Mouse (Mus musculus) cerebellum, postnatal 4 days (tissue): ENCODE data around the gene Exosc6.
"Not testable (repeated sequence)": the region's sequence is repeated elsewhere in the genome, so short reads cannot be mapped to it uniquely, and the experiment has no call there.

Experiments used
- DNase-seq, 2 experiments: peaks; one replicate each; pipeline ENCODE4 v3.0.0; 2022; ENCODE audit warnings: low spot score in 2 of 2, mixed read lengths in 1 of 2

Gene Exosc6

DNA sequence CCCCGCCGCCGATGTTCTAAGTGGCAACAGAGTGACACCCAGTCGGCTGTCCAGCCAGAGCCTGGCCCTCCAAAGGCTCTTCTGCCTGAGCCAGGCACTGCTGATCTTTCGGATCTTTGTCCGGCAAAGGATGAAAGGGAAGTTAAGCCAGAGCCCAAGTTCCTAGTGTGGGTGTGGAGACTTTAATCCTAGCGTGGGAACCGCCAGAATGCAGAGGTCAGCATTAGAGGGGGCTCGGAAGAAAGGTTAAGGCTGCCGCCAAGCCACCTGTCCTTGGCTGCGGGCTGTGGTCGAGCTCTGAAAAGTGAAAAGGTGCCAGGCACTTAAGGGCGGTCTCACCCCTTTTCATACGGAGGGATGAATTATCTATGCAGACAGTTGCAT is 5.5 kb downstream of the Exosc6 start:
- DNase-seq: peak in 1 of 2 experiments; percentile 11

DNA sequence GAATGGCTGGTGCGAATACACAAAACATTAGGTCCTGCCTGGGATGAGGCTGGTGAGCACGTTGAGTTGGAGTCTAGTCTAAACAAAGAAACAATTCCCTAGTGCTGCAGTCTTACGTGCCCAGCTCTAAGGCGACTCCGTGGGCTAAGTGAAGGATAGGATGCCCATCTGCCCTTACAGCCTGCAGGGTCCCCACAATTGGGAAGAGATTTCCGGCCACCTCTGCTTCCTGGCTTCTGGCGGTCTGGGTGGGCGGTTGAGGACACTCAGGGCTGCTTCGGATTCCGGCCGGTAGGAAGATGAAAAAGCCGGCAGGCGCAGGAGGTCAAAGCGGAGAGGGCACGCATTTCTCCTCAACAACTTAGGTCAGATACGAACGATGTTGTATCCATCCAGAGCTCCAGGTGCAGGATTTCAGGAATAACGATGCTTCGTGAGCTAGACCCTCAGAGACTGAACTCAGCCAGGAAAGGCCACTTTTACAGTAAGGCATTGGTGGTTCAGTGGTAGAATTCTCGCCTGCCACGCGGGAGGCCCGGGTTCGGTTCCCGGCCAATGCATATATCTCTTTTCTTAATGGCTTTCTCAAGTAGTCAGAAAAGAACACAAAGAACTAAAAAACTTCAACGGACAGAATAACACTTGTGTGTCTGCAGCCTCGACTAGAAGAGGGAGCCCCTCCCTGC is 6.1 kb downstream of the Exosc6 start:
- peak; percentile 88 to 95 for DNase-seq

DNA sequence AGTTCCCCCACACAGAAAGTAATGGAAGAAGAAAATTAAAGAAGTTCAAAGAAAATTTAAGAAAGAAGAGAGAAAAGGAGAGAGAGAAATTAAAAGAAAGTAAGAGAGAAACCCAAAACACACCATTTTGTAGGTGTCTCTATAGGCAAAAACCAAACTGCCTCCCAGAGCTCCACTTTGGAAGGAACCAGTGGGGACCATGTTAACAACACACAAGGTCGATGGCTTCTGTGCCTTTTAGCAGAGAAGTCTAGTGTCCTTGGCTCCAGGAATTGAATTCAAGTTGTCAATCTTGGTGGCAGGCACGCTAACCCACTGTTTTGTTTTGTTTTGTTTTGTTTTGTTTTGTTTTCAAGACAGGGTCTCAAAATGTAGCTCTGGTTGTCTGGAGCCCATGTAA is 6.8 kb downstream of the Exosc6 start:
- DNase-seq: no peak

DNA sequence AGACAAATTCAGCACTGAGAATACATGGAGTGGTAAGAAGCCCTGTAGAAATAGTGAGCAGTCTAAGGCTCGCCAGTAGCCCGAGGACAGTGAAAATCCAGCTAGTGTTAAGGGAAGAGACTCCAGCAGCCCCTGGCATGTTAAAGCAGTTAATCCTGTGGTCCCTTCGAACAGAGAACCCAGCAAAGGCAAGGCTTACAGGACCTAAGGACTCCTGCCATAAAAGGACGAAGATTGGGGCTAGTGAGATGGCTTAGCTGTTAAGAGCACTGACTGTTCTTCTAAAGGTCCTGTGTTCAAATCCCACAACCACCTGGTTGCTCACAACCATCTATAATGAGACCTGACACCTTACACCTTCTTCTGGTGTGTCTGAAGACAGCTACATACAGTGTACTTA is 10.2 kb downstream of the Exosc6 start:
- no peak for DNase-seq

GRCm38 (mm10) chr8:111067439-111067838 is 11.3 kb downstream of the Exosc6 start:
- DNase-seq: no peak

GRCm38 (mm10) chr8:111068660-111069059 is 12.5 kb downstream of the Exosc6 start:
- not testable (repeated sequence) for DNase-seq

DNA sequence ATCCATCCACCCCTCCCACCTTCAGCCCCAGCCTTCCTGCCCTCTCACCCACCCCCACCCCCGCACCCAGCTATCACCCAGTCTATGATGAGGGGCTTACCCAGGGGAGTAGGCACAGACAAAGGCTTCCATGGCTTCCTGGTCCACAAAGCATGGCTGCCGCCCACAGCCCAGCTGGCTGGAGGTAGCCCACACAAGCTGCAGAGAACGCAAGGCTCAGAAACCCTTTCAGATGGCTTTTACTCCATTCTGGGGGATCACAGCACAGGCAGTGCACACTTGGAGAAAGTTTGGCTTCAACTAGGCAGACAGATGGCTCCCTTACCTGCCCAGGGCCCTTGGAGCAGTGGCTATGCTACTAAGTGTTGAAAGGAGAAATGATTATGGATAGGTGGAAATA is 19.8 kb downstream of the Exosc6 start:
- no peak for DNase-seq

DNA sequence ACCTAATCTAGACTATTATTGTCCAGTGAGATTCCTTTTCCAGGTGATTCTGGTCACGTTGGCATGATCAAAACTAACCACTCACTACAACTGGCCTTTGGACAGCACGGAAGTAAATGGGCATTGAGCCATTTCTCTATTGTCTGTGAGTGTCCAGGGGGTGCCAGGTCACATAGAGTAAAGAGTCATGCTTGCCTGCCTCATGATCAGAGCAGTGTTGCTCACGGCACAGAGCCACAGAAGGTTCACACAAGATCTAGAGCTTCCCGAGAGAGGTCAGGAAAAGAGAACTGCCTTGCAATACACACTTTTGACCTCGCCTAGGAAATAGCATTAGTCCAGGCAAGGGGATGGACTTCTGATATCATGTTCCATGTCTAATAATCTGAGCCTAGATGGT is 23.3 kb downstream of the Exosc6 start:
- DNase-seq: no peak

DNA sequence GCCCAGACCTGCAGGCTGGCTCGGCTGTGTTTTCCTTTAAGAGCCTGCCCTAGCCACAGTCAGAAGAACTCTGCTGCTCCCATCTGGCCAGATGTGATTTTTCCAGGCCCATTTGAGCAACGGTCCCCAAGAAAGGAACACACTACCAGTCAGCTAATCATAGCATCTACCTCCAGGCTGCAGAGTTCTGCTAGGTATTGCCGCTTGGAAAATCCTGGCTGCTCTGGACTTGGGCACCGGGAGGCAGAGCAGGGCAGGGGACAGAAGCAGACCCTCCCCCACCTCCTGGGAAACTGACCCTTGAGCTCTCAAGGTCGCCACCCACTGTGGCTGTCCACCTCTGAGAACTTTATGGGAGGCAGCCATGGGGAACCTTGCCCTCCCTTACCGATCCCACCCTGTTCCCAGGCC is 23.7 kb downstream of the Exosc6 start:
- DNase-seq: no peak

GRCm38 (mm10) chr8:111081580-111082258 is 25.6 kb downstream of the Exosc6 start:
- no peak for DNase-seq

GRCm38 (mm10) chr8:111083936-111084335 is 27.8 kb downstream of the Exosc6 start:
- DNase-seq: not testable (repeated sequence)

- peak; percentile 59 to 73 for DNase-seq
These were observed 34.0 kb downstream of the Exosc6 start for GRCm38 (mm10) chr8:111090126-111090525.

- DNase-seq: no peak
These were observed 35.6 kb downstream of the Exosc6 start for GRCm38 (mm10) chr8:111091706-111092105.

GRCm38 (mm10) chr8:111092326-111092725 is 36.2 kb downstream of the Exosc6 start, which contains the start of gene Clec18a:
TSS of gene Clec18a (minus strand) at chr8:111092426.
- DNase-seq: not testable (repeated sequence)

DNA sequence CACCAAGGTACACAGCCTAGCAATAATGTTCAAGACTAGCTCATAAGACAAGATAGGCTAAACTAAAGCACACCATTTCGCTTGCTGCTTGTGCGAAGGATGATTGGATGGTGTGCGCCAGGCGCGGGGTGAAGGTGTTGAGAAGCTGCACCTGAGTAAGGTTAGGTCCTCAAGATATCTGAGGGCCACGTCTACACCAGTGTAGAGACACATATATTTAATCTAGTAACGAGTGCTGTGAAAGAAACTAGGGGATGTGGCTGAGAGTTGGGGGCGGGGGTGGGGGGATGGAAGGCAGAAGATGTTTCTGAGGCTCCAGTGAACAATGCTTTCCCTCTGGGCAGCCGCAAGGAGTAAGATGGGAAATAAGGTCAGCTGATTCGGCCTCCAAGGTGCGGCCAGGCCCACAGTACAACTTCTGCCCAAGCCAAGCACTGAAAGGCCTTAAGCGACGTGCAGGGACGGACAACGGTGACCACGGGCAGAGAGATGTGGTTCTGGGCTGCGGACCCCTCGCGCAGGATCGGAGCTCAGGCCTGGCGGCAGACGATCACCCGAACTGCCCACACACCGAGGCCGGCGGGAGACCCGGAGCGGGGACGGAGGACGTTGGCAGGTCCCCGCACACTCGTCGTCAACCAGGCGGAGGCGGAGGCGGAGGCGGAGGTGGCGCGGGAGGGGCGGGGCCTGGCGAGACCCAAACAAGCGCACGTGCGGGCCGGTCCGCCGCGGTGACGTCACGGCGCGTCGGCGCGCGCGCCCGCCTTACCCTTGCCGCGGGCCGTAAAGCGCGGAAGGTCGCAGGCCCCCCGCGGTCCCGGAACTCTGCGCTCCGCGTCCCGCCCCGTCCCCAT is 38.0 kb downstream of the Exosc6 start, which contains the start of gene Pdpr:
Pdpr (plus strand) TSS at position 766 of the 854 bp plus-strand sequence.
- DNase-seq: peak; percentile 84 to 96

DNA sequence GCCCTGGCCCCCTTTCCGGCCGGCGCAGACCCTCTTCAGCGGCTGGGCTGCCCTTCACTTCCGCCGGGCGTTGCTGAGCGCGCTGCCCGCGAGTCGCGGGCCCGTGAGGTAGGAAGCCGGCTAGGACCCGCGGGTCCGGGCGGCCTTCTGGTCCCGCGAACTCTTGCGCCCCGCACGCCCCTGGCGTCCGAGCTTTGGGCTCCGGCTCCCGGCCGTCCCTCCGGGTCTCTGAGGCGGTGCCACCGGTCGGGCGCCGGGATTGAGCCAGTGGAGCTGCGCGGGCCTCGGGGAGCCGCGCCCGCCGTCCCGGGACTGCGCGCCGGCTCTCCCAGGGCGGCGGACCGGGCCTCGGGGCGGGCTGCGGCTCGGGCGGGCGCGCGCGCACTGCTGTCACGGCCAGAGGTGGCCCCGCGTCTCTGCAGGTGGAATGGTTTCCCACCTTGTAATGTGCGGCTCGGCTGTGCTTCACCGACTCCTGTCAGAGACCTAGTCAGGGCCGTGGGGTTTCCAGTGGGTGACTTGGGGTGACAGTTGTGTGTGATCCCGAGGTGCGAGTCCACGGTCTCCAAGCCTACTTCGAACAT is 38.7 kb downstream of the Exosc6 start:
- peak in 1 of 2 experiments; percentile 13 for DNase-seq
